Mouse (Mus musculus) induced T-regulatory cell, adult 2 months (primary cell): ENCODE results near the gene Baiap2.

Experiments
- DNase-seq: peaks from one replicate; pipeline ENCODE4 v3.0.0-alpha.2; 2012; ENCODE audit warnings: low read depth

Baiap2 gene

DNA sequence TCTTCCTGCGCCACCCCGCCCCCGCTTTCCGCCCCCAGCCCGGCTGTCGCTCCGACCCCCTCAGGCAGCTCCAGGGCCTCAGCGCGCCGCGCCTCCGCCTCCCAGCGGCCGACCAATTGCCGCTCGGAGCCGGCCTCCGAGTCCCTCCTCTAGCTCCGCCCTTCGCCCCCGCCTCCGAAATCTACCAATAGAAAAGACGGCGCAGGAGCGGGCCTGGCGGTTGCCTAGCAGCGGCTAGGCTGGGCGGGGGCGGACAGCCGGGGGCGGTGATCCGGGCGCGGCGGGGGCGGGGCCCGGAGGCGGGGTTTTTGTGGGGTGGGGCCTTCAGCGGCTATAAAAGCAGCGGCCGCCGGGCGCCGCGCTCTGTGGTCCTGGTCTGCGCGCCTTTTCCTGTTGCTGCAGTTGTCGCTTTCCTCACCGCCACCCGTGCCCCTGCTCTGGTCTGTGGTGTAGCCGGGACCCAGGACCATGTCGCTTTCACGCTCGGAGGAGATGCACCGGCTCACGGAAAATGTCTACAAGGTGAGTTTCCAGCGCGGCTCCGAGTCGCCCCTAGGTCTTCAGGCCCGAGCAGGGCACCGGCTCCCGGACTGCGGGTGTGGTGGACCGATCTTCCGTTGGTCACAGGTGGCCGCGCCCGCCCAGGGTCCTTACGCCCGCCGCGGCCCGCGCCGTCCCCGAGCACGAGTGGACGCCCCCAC is at the start of gene Baiap2:
Gene Baiap2, plus strand, starts transcription at position 37 of the 701 bp plus-strand sequence.
- DNase-seq = peak; percentile 99

DNA sequence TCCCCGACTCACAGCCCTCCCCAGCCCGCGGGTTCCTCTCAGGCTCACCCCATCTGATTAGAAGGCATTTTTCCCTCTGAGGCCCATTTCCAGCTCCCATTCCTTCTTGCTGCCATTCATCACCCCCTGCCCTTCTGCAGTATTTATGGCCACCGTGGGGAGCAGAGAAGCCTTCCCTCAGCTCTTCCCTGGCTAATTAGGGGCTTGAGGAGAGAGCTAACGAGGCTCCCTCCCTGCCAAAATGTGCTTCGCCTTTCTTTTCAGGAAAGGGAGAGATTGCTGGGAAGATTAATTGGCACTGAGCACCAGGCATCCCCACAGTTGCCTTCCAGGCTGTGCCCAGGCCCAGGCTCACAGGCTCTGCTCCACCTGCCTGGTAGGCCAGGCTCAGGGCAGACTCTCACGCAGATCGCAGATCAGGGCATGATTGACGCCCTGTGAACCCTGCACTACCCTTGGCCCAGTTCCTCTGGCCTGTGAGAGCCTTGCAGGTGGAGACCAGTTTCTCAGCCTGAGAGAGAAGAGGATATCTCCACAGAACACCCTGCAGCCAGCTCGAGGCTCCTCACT is 48.8 kb upstream of the Baiap2 start:
- DNase-seq = no peak

DNA sequence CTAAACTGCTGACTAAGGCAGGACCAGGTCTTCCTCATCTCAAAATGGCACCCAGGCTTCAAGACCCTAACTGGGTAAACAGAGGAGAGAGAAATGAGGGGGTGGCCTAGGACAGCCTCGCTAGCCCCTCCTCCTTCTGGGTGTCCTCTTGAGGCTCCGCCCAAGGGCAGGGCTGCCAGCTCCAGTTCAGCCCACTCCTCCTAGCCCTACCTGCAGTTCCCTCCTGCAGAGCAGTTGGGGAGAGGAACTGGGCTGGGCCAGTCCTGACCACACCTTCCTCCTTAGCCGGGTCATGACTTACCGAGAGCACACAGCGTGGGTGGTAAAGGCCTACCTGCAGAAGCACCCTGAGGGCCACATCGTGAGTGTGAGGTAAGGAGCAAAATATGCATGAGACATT is 47.9 kb upstream of the Baiap2 start:
- DNase-seq = peak; percentile 60

DNA sequence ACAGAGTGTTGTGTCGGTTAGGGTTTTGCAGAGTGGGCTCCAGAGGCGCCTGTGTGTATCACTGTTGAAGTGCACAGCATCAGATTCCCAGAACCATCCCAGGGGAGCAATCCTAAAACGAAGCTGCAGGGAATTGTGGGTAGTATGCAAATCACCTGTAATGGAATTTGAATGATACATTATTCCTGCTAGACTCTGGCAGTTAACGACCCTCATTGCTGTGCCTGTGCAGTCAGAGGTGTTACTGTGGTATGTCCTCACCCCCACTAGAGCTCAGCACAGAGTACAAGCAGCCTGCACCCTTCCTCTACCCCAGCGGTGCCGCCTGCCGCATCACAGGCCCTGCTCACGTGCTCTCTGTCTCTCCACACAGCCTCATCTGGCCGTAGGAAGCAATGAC is 45.5 kb upstream of the Baiap2 start:
- no peak for DNase-seq

DNA sequence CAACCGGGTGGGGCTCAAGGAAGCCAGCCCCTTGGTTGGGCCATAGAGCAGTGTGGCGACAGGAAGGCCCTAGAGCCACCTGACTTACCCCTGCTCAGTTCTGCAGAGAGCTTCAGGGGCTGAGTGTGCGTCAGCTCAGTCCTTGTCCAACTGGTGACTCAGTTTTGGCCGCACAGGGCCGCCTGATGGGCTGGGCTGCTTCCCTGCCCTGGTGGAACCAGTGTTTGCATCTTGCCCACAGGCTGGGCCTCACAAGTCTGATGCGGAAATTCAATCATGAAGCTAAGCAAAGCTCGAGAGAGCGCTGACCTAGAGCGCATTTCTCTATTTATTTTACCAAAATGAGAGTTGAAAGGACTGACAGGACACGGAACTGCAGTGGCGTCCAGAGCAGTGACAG is 43.6 kb upstream of the Baiap2 start:
- no peak for DNase-seq

DNA sequence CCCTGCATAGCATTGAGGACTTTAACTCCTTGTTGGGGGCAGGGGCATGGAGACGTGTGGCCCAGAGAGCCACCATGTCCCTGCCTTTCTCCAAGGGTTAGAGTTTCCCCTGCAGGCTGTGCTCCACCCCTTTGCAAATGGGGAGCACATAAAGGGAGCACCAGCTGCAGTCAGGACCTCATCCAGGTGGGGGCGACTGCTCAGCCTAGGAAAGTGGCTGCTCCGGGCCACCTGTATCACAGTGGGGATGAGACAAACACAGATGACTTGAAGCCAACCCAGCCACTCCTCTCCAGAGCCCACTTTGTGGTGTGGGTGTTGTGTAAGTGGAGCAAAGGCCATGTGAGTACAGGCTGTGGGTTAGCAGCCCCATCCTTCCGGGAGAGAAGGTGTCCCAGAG is 41.4 kb upstream of the Baiap2 start:
- DNase-seq = no peak

DNA sequence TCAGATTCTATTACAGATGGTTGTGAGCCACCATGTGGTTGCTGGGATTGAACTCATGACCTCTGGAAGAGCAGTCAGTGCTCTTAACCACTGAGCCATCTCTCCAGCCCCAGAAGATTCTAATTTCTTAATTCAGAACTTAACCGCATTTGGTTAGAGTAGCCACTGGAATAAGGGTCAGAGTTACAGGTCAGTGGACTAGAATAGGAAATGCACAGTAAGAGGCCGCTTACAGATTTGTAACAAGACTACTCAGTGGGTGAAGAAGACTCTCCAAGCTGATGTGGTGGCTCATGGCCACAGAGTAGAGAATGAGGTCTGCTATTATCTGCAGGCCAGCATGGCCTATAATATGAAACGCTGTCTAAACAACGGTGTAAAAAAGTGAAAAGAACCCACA is 39.7 kb upstream of the Baiap2 start:
- no peak for DNase-seq

DNA sequence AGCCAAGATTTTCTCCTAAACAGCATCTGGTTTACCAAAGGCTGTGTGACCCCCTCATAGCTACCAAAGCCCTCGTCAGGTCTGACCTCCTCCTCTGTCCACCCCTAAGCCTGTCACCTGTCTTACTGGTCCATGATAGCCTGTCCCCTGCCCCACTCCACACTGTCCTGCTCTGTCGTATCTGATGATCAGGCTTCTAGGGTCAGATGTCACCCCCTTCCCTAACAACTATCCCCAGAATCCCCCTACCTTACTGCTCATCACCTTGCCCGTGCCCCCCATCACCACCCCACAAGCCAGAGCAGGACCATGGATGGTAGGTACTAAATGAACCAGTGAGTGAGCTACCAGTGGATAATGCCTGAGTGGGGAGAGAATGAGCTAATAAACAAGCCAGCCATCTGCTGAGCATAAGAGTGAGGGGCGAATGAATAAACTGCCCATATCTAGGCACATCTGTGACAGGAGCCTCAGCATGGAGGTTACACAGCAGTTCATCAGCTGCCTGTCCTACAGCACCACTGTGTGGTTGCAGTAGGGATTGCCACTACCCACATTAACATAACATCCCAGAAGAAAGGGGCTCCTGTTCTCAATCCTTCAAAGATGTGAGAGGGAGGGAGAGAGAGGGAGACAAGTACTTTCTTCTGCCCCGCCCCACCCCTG is 37.8 kb upstream of the Baiap2 start:
- peak; percentile 81 for DNase-seq

DNA sequence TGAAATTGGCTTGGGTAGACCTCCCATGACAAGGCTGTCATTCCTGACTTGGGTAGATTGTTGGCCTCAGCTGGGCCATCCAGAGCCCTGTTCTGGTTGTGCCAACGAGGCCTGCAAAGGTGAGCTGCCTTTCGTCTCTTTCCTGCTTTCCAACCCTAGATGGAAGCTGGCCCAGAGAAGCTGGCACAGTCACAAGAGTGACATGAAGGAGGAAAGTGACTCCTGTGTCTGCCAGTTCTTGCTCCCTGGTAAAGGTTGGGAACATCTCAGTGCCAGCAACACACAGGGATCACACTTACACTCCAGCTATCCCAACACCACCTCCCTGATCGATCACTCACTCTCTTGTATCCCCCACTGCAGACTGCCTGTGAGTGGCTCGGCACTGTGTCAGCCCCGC is 36.8 kb upstream of the Baiap2 start:
- no peak for DNase-seq

DNA sequence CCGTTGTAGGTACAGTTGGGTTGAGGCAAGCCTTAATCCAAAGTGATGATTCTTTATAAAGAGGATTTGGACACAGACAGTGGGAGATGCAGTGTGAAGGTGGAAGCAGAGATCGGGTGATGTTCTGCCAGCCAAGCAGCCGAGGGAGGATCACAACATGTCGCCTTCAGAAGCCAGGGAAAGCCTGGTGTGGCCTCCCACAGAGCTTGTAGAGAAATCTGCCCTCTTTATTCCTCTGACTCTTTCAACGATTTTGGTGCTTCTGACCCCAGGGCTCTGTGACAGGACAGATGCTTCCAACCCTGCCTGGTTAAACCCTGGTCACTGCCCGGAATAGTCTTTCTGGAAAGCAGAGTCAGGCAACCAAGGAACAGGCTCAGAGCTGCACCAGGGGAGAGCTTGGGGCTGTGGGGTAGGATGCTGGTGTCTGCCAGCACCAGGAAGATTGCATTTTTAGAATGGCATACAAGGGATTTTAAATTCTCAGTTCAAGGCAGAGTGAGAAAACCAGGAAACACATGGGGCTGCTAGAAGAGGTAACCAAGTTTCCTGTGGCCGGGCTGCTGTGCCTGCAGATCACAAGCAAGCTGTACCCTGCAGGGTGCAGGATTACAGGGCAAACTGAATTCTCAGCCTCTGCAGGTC is 35.4 kb upstream of the Baiap2 start:
- no peak for DNase-seq

DNA sequence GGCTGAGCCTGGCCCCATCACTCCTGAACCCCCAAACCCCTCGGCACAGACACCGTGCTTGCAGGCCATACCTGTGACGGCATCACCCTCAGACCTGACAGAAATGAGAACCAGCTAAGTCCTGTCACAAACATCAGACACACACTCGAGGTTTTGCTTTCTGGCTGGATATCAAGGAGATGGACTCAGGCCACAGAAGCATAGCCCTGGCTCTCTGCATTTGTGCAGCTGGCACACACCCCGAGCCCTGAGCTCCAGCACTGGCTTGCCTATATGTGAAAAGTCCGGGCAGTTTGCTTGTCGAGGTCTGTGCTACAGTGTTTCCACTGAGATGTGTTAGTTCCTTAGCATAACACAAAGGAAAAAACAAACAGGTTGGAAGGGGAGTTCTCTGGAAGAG is 34.9 kb upstream of the Baiap2 start:
- DNase-seq = no peak

DNA sequence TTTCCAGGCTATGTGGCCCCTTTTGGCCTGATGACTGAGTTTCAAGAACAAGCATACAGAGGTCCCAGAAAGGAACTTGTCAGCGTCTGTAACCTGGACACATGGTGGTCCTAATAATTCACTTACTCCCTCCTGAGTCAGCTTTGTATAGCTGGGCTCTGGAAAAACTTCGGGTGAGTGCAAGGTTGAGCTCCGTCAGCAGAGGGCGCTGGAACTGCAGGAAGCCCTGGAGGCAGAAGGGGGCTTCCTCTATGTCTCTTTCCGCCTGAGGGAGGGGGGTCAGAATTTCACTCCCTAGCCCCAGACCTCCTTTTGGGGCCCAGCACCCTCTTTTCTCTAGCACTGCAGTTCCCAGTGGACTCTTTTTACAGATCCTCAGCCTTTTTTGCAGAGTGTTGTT is 33.1 kb upstream of the Baiap2 start:
- peak; percentile 81 for DNase-seq

DNA sequence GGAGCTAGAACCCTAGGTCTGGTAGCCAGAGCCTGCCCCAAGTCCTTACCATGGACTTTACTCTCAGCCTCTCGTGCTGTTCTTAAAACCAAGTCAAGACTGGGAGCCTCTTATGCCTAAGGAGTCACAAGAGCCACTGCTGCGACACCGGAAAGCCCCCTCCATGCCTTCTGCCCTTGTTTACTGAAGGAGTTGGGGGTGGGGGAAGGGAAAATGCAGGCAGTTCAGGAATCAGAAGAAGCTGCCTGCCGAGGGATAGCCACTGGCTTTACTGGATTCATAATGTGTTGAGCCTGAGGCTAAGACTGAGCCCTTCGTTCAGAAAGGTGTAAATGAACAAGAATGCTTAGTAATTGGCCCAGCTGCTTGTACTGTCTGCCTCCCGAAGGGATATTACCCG is 29.7 kb upstream of the Baiap2 start:
- peak; percentile 45 for DNase-seq

DNA sequence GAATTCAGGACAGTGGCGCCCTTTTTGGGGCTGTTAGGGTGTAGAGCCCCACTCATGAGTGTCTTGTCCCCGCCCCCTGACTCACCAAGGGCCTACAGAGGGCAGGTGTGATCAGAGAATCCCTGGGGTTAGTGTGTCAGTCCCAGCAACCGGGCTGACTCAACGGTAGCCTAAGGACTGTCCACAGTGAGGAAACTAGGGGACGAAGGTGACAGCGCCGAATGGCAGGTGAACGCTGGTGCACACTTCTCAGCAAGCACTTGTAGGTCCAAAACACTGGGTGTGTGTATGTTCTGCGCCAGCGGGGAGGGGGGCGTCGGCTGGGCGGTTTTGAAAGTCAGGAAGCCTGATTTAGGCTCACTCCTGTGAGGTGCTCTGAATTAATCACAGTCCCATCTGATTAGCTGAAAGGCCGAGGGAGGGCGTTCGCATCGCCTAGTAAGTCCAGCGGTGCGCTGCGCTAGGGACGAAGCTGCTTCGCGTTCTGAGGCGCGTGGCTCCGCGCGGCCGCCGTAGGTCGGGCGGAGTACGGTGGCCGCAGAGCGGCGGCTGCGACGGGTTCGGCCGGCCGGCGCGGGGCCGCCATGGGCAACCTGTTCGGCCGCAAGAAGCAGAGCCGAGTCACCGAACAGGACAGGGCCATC is 29.1 kb upstream of the Baiap2 start, which contains the start of gene Chmp6:
Gene Chmp6, plus strand, starts transcription at position 151 of the 644 bp plus-strand sequence.
- peak; percentile 84 for DNase-seq

DNA sequence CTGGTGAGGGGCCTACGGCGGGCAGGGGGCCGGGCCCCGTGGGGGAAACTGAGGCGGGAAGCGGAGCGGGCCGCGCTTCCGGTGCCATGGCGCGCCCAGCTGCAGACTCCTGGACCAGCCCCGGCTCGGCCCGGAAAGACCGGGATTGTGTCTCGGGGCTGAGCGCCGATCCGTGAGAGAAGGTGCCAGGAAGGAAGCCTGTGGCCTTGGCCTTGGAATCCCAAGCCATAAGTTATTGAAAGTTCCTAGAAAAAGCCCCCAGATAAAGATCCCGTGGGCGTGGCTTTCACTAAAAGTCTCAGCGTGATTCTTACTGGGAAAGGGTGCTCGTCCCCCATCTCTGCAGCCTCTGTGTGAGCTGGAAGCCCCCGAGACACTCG is 28.6 kb upstream of the Baiap2 start:
- no peak for DNase-seq

DNA sequence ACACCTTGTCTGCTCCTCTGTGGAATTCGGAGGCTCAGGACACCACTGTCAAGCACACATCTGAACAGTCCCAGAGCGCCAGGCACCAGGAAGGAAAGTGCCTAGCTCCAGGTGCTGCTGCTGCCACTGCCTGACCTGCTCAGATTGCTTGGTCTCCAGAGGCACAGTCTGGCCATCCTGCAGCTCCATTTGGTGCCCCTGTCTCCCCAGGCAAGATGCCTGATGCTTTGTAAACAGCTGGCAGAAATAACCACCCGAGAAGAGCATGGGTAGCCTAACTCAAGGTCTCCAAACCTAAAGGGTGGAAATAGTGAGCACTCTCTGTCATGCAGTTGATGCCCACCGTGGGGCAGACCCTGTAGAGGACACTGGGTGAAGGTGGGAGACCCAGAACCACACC is 28.2 kb upstream of the Baiap2 start:
- DNase-seq = no peak

DNA sequence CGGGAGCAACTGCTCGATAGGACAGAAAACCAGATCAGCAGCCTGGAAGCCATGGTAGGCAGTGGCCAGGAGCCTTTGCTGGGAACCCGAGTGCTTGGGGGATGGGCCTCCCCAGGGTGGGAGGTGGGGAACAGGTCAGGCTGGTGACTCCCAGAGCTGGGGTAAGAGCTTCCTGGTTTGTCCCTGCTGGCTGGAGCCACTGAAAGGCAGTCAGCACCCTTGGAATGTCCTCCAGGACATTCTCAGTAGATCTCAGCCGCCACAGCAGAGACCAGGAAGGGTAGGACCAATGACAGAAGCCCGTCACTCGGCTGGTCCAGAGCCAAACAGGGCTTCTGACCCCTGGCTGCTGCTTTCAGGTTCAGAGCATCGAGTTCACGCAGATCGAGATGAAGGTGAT is 26.9 kb upstream of the Baiap2 start:
- DNase-seq = no peak

DNA sequence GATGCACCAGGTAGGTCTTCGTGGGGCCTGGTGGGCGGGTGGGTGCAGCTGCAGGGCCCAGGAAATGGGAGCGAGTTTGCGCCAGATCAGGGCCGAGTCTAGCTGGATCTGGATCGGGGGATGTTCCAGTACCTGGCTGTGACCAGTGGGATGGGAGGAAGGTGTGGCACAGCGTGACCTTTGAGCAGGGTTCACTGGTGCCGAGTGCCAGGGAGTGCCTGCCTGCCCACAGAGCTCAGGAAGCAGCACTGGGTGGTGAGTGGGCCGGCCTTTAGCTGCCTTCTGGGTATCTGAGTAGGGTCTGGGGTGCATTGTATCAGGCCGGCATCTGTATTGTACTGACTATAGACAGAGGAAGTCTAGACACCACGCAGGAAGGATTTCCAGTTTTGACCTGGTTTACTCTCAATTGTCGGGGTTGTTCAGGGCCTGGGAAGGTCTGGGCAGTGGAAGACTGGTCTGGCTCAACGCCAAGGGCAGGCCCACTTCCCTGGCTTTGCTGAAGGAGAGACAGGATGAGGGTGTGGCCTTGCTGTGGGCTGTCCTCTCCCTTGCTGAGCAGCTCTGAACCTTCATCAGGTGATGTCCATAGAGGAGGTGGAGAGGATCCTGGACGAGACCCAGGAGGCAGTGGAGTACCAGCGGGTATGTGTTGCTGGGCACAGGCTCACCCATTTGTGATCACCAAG is 26.3 kb upstream of the Baiap2 start:
- DNase-seq = no peak

DNA sequence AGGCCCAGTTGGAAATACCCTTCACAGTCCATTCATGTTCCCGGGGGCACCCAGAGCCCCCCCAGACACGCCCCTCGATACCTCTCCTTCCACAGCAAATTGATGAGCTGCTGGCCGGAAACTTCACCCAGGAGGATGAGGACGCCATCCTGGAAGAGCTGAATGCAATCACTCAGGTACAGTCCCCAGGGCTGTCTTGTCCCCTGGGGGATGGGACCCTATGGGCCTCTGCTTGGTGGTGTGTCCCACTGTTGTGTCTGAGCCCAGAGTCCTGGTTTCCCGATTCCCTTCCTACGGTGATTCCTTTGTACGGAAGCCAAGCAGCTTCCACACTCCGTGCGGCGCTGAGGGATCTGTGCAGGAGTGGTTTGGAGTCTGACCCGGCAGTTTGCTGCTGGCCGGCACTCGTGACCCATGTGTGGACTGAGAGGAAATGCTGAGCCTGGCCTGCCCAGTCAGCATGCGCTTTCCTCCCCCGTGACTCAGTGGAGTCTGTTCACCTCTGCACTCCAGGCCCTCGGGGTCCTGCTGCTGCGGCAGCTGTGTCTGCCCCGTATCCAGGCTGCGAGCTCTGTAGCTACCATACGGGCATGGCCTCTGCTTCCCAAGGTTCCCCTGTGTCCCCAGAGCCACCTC is 25.6 kb upstream of the Baiap2 start:
- DNase-seq = no peak

DNA sequence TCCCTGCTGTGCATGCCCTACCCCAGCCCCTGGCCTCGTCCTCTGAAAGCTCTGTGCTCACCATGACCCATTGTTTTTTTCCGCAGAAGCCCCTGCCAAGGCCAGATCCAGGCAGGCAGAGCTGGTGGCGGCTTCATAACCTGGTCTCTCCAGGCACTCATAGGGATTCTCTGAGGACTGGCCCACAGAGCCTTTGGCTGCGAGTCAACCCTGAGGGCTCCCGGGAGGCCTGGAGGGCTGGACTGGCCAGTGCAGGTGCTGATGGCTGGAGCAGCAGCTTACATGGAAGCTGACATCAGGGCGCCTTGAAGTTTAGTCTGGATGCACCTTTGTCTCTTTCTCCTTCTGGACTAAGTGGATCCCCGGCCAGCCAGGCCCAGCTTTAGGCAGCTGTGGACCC is 24.0 kb upstream of the Baiap2 start:
- DNase-seq = no peak

DNA sequence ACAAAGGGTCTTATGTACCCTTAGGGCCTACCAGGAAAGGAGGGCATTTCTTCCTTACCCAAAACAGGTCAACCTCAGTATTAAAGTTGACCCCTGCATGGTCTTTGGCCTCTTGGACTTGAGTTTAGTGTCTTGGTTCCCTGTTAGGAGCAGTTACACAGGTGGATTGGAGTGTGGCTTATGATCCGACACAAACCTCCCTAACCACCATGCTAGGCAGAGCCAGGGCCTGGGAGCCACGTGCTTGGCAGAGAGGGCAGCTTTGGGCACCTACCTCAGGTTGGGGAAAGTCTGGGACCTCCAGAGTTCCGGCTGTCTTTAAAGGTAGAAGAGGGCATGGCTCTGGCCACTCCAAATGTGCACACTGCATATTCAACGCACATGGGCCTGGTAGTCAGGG is 23.1 kb upstream of the Baiap2 start:
- DNase-seq = no peak

DNA sequence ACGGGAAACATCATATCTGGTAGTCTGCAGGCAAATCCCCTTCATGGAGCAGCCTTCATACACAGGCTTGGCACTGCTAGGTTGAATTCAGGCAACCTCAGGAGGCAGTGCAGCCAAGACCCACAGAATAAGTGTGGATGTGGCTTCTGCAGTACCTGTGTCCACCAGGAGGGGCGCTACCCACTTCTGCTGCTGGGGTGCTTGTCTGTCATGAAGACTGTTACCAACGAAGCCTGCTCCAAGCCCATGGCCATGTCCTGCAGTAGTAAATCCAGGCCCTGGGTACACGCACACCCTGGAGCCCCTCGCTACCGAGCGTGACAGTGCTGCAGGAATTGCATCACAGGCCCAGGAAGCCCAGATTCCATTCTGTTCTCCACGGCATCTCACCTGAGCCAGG is 22.7 kb upstream of the Baiap2 start:
- DNase-seq = peak; percentile 80
